Mouse (Mus musculus) G1E (cell line): Measurements from ENCODE around the gene Arid3b.

Experiments
- CTCF ChIP-seq: IDR thresholded peaks from 2 replicates; pipeline ENCODE4 v1.5.1; 2012; ENCODE audit warnings: low read depth, low read length, inconsistent platforms, mixed read lengths
- GATA1 ChIP-seq: IDR thresholded peaks from 2 replicates; pipeline ENCODE4 v1.6.1; 2012; ENCODE audit warnings: borderline replicate concordance, low read length, inconsistent platforms, mixed read lengths

- TF ChIP-seq CTCF (no peak), GATA1 (no peak)
These were observed 71.6 kb downstream of the Arid3b start for GRCm38 (mm10) chr9:57764974-57765363.
